Mouse (Mus musculus): ENCODE results near the gene Akna. TPM values are rescaled to one million over a fixed set of nuclear protein-coding genes. Genes with fewer than 3 reads are reported as not detected.
A peak's percentile ranks its signal among the peaks of the same experiment; 100 is the strongest.

Akna gene
- polyA plus RNA-seq, 1 experiment from 2014 or later, result 5.2 TPM

DNA sequence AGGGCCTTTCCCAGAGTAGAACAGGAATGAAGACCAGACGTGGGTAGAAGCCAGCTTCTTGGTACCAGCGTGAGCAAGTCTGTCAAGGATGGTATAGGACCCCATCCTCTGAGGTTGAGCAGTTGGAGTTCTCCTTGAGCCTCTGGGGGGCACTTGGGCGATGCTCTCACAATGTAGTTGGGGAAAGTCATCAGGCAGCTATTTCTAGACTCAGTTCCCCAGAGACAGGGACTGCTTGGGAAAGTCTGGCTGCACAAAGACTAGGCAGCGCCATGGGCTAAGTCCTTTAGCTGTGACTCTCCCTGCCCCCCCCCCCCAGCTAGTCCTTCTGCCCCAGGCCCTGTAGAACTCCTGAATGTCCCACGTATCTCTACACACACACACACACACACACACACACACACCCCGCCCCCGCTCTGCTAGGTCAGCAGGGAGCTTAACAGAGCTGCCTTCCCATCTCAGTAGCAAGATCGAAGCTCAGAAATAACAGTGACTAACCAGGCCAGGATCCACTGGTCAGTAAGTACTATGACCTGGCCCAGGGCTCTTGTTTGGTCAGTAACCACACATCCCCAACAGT is 3.4 kb downstream of the Akna start:
- DNase-seq (ENCODE audit: low spot score), result no peak
- no peak for ATAC-seq (replicated peaks; ENCODE audit: insufficient number of reproducible peaks, low FRiP score, low TSS enrichment, low read depth)
- Histone ChIP-seq H3K9me3 (replicated peaks; ENCODE audit: control insufficient read depth, low read length) (no peaks in the 10 kb centered on the region), H3K27ac (replicated peaks; ENCODE audit: low read depth, low read length) (0 out of 2 replicates have a peak overlapping the region, but pooled peaks have one; percentile 54), H3K27me3 (ENCODE audit: control insufficient read depth, insufficient read depth, low read length) (no peaks in the 10 kb centered on the region), H3K4me3 (ENCODE audit: low read depth, low read length) (no peak overlapping the region), H3K9ac (replicated peaks; ENCODE audit: low read length) (no peak overlapping the region), H3K4me1 (ENCODE audit: control insufficient read depth, insufficient read depth, low read length) (peaks cover 14% of the 10 kb centered on the region), H3K36me3 (replicated peaks; ENCODE audit: control insufficient read depth, insufficient read depth, low read depth, low read length) (no peaks in the 10 kb centered on the region; the same call in 1 of the 2 replicates), H3K4me2 (ENCODE audit: low read depth, low read length) (no peak overlapping the region)
- WGBS, result 60% methylated on average over 8 of the region's 8 CpGs

DNA sequence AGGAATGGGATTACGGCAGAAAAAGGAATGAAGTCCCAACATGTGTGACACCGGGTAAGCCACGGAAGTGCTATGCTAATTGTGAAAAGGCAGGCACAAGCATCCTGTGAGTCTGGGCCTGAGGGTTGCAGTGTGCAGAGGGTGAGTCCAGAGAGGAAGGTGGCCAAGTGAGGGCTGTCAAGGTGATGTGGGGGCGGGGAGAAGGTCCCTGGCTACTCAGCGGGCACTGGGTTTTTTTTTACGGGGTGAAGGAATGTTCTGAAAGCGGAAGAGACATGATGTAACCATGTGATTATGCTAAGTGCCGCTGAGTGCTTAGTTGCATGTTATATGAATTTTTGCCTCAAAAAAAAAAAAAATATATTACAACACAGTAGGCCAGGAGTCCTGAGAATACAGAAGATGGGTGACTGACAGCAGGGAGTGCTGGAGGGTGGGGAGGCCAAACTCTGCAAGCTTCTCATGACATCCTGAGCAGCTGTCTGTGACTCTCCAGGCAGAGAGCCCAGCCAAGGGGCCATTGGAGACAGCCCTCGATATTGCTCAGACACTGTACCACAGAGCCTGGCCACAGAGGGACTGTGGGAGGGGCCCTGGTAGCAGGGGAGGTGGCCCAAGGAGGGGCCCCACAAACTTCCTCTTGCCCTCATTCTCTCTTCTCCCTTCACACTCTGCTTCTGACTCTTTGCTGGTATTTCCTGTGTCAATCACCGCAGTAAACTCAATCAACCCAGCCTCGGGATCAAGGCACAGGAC is 4.1 kb downstream of the Akna start:
- Histone ChIP-seq H3K36me3 (replicated peaks; ENCODE audit: control insufficient read depth, insufficient read depth, low read depth, low read length) (peaks cover 4% of the 10 kb centered on the region; the same call in 1 of the 2 replicates), H3K4me3 (ENCODE audit: low read depth, low read length) (no peak overlapping the region), H3K4me1 (ENCODE audit: control insufficient read depth, insufficient read depth, low read length) (peaks cover 8% of the 10 kb centered on the region), H3K27me3 (ENCODE audit: control insufficient read depth, insufficient read depth, low read length) (no peaks in the 10 kb centered on the region), H3K4me2 (ENCODE audit: low read depth, low read length) (no peak overlapping the region), H3K9ac (replicated peaks; ENCODE audit: low read length) (no peak overlapping the region), H3K27ac (replicated peaks; ENCODE audit: low read depth, low read length) (0 out of 2 replicates have a peak overlapping the region, but pooled peaks have one; percentile 54), H3K9me3 (replicated peaks; ENCODE audit: control insufficient read depth, low read length) (no peaks in the 10 kb centered on the region)
- 58% methylated on average over 11 of the region's 11 CpGs for WGBS
- no peak for ATAC-seq (replicated peaks; ENCODE audit: insufficient number of reproducible peaks, low FRiP score, low TSS enrichment, low read depth)
- no peak for DNase-seq (ENCODE audit: low spot score)

DNA sequence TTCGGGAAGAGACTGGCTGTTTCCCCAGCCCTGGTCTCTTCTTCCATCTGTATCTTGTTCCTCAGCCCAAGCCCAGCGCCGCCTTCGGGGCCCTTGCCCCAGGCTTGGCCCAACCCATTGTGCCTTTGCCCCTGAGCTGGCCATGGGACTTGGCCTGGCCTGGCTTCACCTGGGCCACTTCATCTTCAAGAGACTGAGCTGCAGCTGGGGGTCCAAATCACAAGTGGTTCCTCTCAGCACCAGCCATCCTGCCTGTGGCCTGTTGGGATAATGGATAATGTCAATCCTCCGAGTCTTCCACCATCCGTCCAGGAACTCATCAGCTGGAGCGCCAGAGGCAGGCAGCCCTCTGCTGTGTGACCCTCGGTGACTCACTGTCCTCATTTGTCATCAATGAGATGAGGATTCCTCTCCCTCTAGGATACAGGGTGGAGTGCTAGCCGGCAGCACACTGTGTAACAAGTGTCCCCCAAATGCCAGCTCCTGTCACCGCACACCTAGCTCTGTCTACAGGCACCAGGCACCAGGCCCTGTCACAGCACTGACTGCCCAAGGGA is 5.1 kb downstream of the Akna start:
- Histone ChIP-seq H3K27ac (replicated peaks; ENCODE audit: low read depth, low read length) (no peak overlapping the region), H3K4me3 (ENCODE audit: low read depth, low read length) (no peak overlapping the region), H3K27me3 (ENCODE audit: control insufficient read depth, insufficient read depth, low read length) (no peaks in the 10 kb centered on the region), H3K4me1 (ENCODE audit: control insufficient read depth, insufficient read depth, low read length) (peaks cover 6% of the 10 kb centered on the region), H3K4me2 (ENCODE audit: low read depth, low read length) (no peak overlapping the region), H3K9me3 (replicated peaks; ENCODE audit: control insufficient read depth, low read length) (no peaks in the 10 kb centered on the region), H3K9ac (replicated peaks; ENCODE audit: low read length) (no peak overlapping the region), H3K36me3 (replicated peaks; ENCODE audit: control insufficient read depth, insufficient read depth, low read depth, low read length) (peaks cover 7% of the 10 kb centered on the region; the same call in 1 of the 2 replicates)
- ATAC-seq (replicated peaks; ENCODE audit: insufficient number of reproducible peaks, low FRiP score, low TSS enrichment, low read depth), result no peak
- no peak for DNase-seq (ENCODE audit: low spot score)
- 86% methylated on average over 10 of the region's 10 CpGs for WGBS

DNA sequence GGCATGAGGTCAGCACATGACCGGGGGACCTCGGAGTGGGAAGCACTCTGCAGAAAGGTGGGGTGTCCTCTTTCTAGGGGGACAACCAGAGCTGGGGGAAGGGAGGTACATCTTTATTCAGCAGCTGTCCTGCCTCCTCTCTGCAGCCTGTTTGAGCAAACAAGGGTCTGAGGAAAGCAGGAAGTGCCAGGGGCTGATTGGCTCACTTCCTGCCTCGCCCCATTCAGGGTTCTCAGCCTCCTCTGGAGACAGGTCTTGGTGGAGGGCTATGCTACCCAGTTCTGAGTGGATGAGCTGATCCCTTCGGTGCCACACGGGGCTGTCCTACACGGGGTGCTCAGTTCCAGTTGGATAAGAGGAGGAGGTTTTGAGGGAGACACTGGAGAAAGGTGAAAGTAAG is 11.8 kb downstream of the Akna start:
- Histone ChIP-seq H3K4me2 (ENCODE audit: low read depth, low read length) (no peak overlapping the region), H3K9me3 (replicated peaks; ENCODE audit: control insufficient read depth, low read length) (no peaks in the 10 kb centered on the region), H3K4me1 (ENCODE audit: control insufficient read depth, insufficient read depth, low read length) (no peaks in the 10 kb centered on the region), H3K27me3 (ENCODE audit: control insufficient read depth, insufficient read depth, low read length) (no peaks in the 10 kb centered on the region), H3K9ac (replicated peaks; ENCODE audit: low read length) (no peak overlapping the region), H3K36me3 (replicated peaks; ENCODE audit: control insufficient read depth, insufficient read depth, low read depth, low read length) (peaks cover 7% of the 10 kb centered on the region; the same call in 1 of the 2 replicates), H3K4me3 (ENCODE audit: low read depth, low read length) (no peak overlapping the region), H3K27ac (replicated peaks; ENCODE audit: low read depth, low read length) (no peak overlapping the region)
- WGBS, result 68% methylated on average over 6 of the region's 6 CpGs
- no peak for DNase-seq (ENCODE audit: low spot score)
- no peak for ATAC-seq (replicated peaks; ENCODE audit: insufficient number of reproducible peaks, low FRiP score, low TSS enrichment, low read depth)

DNA sequence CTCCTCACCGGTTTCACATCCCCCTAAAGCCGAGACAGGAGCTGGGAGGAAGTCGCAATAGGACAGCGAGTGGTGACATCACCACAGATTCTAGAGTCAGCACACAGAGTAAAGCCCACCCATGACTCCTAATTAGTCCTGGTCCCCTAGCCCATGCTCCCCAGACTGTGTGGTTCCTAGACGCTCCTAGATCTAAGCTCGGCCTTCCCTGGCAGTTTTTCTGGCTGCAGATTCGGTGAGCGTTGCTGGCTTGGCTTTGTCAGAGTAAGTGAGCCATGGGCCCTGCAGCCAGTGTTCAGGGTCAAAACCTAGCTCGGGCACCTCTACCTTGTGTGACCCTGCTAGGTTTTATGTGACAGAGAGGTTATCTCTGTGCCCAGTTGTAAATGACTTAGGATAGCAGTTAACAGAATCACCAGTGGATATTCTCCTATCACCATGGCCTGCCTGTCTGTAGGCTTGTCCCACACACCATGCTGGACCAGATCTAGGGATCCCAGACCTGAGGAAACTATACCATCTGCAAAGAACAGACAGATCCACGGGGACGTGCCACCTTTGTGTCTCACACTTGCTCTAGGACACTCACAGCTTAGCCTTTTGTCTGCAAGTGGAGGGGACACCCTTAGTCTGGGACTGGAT is 13.1 kb downstream of the Akna start:
- no peak for DNase-seq (ENCODE audit: low spot score)
- Histone ChIP-seq H3K4me3 (ENCODE audit: low read depth, low read length) (no peak overlapping the region), H3K4me1 (ENCODE audit: control insufficient read depth, insufficient read depth, low read length) (no peaks in the 10 kb centered on the region), H3K27ac (replicated peaks; ENCODE audit: low read depth, low read length) (no peak overlapping the region), H3K9ac (replicated peaks; ENCODE audit: low read length) (no peak overlapping the region), H3K36me3 (replicated peaks; ENCODE audit: control insufficient read depth, insufficient read depth, low read depth, low read length) (peaks cover 7% of the 10 kb centered on the region; the same call in 1 of the 2 replicates), H3K4me2 (ENCODE audit: low read depth, low read length) (no peak overlapping the region), H3K9me3 (replicated peaks; ENCODE audit: control insufficient read depth, low read length) (no peaks in the 10 kb centered on the region), H3K27me3 (ENCODE audit: control insufficient read depth, insufficient read depth, low read length) (no peaks in the 10 kb centered on the region)
- no peak for ATAC-seq (replicated peaks; ENCODE audit: insufficient number of reproducible peaks, low FRiP score, low TSS enrichment, low read depth)
- 57% methylated on average over 11 of the region's 11 CpGs for WGBS

DNA sequence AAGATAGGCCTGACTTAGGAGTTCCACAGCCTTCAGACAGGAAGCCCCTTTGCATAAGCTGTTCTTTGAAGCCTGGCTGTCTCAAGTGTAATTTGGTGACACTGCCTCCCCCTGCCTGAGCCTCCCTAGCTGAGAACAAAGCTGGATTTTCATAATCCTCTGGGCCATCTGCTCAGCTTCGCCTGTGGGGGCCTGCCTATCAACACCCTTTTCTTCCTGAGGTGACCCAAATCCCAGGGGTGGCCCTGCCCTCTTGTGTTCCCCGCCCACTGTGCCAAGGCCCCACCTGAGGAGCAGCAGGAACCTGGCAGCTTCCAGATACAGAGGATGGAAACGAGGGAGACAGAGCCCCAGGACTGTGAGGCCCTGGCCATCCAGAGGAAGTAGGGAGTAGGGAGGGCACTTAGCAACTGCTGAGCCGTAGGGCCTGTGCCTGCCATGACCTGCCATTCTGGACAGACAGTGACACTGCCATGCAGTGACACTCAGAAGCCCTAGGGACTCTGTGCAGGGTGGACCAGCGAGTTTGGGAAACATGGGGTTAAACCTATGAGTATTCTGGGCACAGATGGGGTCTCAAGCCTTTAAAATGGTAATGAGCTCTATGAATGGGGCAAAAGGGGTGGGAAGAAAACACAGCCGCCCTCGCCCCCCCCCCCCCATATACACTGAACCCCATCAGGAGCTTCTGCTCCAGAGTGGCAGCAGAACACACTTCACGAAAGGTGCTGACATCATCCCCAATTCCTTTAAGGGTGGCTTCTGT is 13.8 kb downstream of the Akna start:
- WGBS, result 24% methylated on average over 8 of the region's 8 CpGs
- H3K4me2 ChIP-seq (ENCODE audit: low read depth, low read length), result no peak overlapping the region

DNA sequence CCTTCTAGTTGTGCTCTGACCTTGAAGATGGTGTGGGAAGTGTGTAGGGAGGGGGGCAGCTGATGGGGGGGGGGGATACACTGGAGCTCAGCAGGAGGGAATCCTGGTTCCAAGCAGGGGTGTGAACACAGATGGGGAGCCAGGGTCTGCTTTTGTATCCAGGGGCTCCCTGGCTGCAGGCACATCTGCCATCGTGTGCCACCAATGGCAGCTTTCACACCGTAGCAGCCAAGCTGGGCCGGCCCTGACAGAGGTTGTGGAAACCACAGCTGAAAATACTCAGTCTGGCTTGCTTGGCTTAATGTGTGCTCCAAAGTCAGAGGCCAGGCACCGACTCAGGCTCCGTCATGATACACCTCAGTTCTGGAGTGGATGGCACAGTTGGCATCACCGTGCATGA is 15.1 kb downstream of the Akna start:
- ATAC-seq (replicated peaks; ENCODE audit: insufficient number of reproducible peaks, low FRiP score, low TSS enrichment, low read depth), result no peak
- Histone ChIP-seq H3K27ac (replicated peaks; ENCODE audit: low read depth, low read length) (no peak overlapping the region), H3K4me3 (ENCODE audit: low read depth, low read length) (no peak overlapping the region), H3K4me1 (ENCODE audit: control insufficient read depth, insufficient read depth, low read length) (no peaks in the 10 kb centered on the region), H3K9ac (replicated peaks; ENCODE audit: low read length) (no peak overlapping the region), H3K27me3 (ENCODE audit: control insufficient read depth, insufficient read depth, low read length) (no peaks in the 10 kb centered on the region), H3K9me3 (replicated peaks; ENCODE audit: control insufficient read depth, low read length) (no peaks in the 10 kb centered on the region), H3K4me2 (ENCODE audit: low read depth, low read length) (no peak overlapping the region), H3K36me3 (replicated peaks; ENCODE audit: control insufficient read depth, insufficient read depth, low read depth, low read length) (no peaks in the 10 kb centered on the region; the same call in 1 of the 2 replicates)
- WGBS, result 88% methylated on average over 6 of the region's 6 CpGs
- no peak for DNase-seq (ENCODE audit: low spot score)

More for the DNA sequence above, 13.8 kb downstream of the Akna start:
- Histone ChIP-seq H3K36me3 (replicated peaks; ENCODE audit: control insufficient read depth, insufficient read depth, low read depth, low read length) (peaks cover 6% of the 10 kb centered on the region; the same call in 1 of the 2 replicates), H3K4me1 (ENCODE audit: control insufficient read depth, insufficient read depth, low read length) (no peaks in the 10 kb centered on the region), H3K9me3 (replicated peaks; ENCODE audit: control insufficient read depth, low read length) (no peaks in the 10 kb centered on the region), H3K9ac (replicated peaks; ENCODE audit: low read length) (no peak overlapping the region), H3K27ac (replicated peaks; ENCODE audit: low read depth, low read length) (no peak overlapping the region), H3K4me3 (ENCODE audit: low read depth, low read length) (no peak overlapping the region), H3K27me3 (ENCODE audit: control insufficient read depth, insufficient read depth, low read length) (no peaks in the 10 kb centered on the region)
- ATAC-seq (replicated peaks; ENCODE audit: insufficient number of reproducible peaks, low FRiP score, low TSS enrichment, low read depth) (peak; percentile 53), DNase-seq (ENCODE audit: low spot score) (no peak)
